Mouse (Mus musculus): ENCODE measurements around the gene Zbtb38.

DNA sequence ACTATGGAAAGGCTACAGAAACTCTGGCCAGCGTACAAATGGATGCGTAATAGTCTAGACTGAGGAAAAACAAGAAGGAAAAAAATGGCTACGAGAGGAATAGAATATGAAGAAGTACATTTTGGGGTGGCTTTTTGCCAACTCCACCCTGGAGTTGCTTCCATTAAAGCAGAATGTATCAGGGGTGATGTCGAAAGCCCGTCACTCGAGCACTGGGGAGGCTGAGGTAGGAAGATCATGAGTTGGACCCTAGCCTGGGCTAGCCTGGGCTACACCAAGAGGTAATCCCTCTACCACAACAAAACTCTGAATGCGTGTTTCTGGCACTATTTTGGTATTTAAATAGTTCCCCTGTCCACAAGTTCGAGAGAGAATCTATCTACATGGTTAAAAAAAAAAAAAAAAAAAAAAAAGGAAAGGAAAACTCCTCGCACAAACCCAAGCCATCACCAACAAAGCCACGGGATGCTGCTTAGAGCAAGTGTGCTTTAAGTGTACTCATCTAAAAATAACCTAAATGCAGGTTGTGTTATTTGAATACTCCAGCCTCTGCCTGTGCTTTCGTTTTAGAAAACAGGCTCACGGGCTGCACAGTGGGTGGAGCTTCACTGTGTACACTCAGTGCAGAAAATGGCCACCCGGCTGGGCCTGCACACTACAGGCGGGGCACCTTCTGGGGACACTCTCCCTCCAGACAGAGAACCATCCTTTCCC, 39.7 kb downstream of the Zbtb38 start:
- no peak for TF ChIP-seq CTCF (IDR thresholded peaks at IDR 0.05; ENCODE audit: control insufficient read depth, insufficient read depth, insufficient read length)
- TF ChIP-seq CEBPB (IDR thresholded peaks at IDR 0.05; ENCODE audit: low read depth) = no peak
- TF ChIP-seq USF1 (IDR thresholded peaks at IDR 0.05; ENCODE audit: low read depth) = no peak
